Mouse (Mus musculus) liver, adult 2 months (tissue): ENCODE measurements around the gene Caskin1. TPM values are rescaled to one million over a fixed set of nuclear protein-coding genes. Genes with fewer than 3 reads are reported as not detected.
A peak's percentile ranks its signal among the peaks of the same experiment; 100 is the strongest.

Experiments
- DNase-seq: peaks from one replicate; pipeline ENCODE4 v3.0.0-alpha.2; 2011; ENCODE audit warnings: low read depth, low spot score; ENCODE audit errors: extremely low read depth
- H3K27ac ChIP-seq: fragments of 200-500 bp; replicated peaks from 2 replicates; pipeline ENCODE4 v1.5.1; 2012; ENCODE audit warnings: low read depth, mild to moderate bottlenecking, control low read depth, inconsistent platforms, low read length; ENCODE audit not compliant: insufficient read depth
- H3K27me3 ChIP-seq: fragments of 200-500 bp; 2 replicates; pipeline ENCODE4 v1.6.1; 2012; ENCODE audit warnings: mild to moderate bottlenecking, moderate library complexity, low read length, inconsistent platforms; ENCODE audit not compliant: control insufficient read depth, insufficient read depth
- H3K36me3 ChIP-seq: fragments of 200-500 bp; 2 replicates; pipeline ENCODE4 v1.6.1; 2012; ENCODE audit warnings: low read length, inconsistent platforms; ENCODE audit not compliant: control insufficient read depth, insufficient read depth
- H3K4me1 ChIP-seq: fragments of 200-500 bp; 2 replicates; pipeline ENCODE4 v1.6.1; 2011; ENCODE audit warnings: low read length; ENCODE audit not compliant: control insufficient read depth, insufficient read depth
- H3K4me3 ChIP-seq: fragments of 200-500 bp; 2 replicates; pipeline ENCODE4 v1.5.1; 2011; ENCODE audit warnings: low read depth, mild to moderate bottlenecking, control low read depth, low read length, moderate library complexity; ENCODE audit not compliant: insufficient read depth
- H3K79me2 ChIP-seq: fragments of 200-500 bp; 2 replicates; pipeline ENCODE4 v1.6.1; 2012; ENCODE audit warnings: inconsistent platforms, mild to moderate bottlenecking, low read length, moderate library complexity; ENCODE audit not compliant: control insufficient read depth, insufficient read depth
- H3K9ac ChIP-seq: fragments of 200-500 bp; 2 replicates; pipeline ENCODE4 v1.6.1; 2012; ENCODE audit warnings: low read depth, mild to moderate bottlenecking, control low read depth, inconsistent platforms, low read length
- CTCF ChIP-seq: fragments of 200-500 bp; IDR thresholded peaks from 2 replicates; pipeline ENCODE4 v1.5.1; 2011; ENCODE audit warnings: low read depth, low read length, control low read depth
- POLR2A ChIP-seq: fragments of 200-500 bp; IDR thresholded peaks from 2 replicates; pipeline ENCODE4 v1.6.1; 2011; ENCODE audit warnings: low read length, control low read depth; ENCODE audit not compliant: insufficient read depth; ENCODE audit errors: extremely low read depth
- WGBS: fragments of 180-500 bp; shearing (Covaris S2); methylation state at CpG from one replicate; pipeline ENCODE4 v1.1.7; 2018; 5-methylcytosine and 5-hydroxymethylcytosine counted together
- polyA plus RNA-seq: library from polyadenylated mRNA; depleted of rRNA; stranded (reverse); fragments of >200 nt; gene quantifications from 2 replicates; pipeline ENCODE4 v1.2.3, GENCODE M21; 2012
- total RNA-seq: library from RNA; depleted of rRNA; stranded (reverse); fragments of >200 nt; gene quantifications from 2 replicates; pipeline ENCODE4 v1.2.3, GENCODE M21; 2014

Caskin1 gene
- total and polyA plus RNA-seq, 2 experiments, result 0.18 TPM

GRCm38 (mm10) chr17:24475586-24475985, 12.8 kb upstream of the Caskin1 start:
- H3K27ac ChIP-seq, result no peak overlapping the region
- no peak overlapping the region for H3K9ac ChIP-seq
- 67% methylated on average over 6 of the region's 6 CpGs for WGBS
- peak; percentile 49 for DNase-seq
- TF ChIP-seq POLR2A (no peak), CTCF (no peak)
- no peak overlapping the region for H3K4me3 ChIP-seq
- peaks cover 7% of the 10 kb centered on the region for H3K79me2 ChIP-seq
- H3K36me3 ChIP-seq, result no peaks in the 10 kb centered on the region; the same call in 1 of the 2 replicates
- H3K4me1 ChIP-seq, result peaks cover 14% of the 10 kb centered on the region
- no peaks in the 10 kb centered on the region for H3K27me3 ChIP-seq

GRCm38 (mm10) chr17:24476022-24476776, 12.2 kb upstream of the Caskin1 start:
- Histone ChIP-seq H3K36me3 (no peaks in the 10 kb centered on the region; the same call in 1 of the 2 replicates), H3K4me3 (no peak overlapping the region), H3K79me2 (peaks cover under 1% of the 10 kb centered on the region; the same call in 1 of the 2 replicates), H3K9ac (no peak overlapping the region), H3K27me3 (no peaks in the 10 kb centered on the region), H3K4me1 (peaks cover 12% of the 10 kb centered on the region), H3K27ac (no peak overlapping the region)
- TF ChIP-seq POLR2A (no peak), CTCF (no peak)
- WGBS, result 81% methylated on average over 10 of the region's 10 CpGs
- no peak for DNase-seq

GRCm38 (mm10) chr17:24477053-24477984, 11.1 kb upstream of the Caskin1 start:
- Histone ChIP-seq H3K27me3 (no peaks in the 10 kb centered on the region), H3K9ac (no peak overlapping the region), H3K36me3 (no peaks in the 10 kb centered on the region; the same call in 1 of the 2 replicates), H3K4me1 (peaks cover 6% of the 10 kb centered on the region; the same call in 1 of the 2 replicates), H3K27ac (no peak overlapping the region), H3K4me3 (no peak overlapping the region), H3K79me2 (no peaks in the 10 kb centered on the region)
- TF ChIP-seq POLR2A, result no peak
- WGBS, result 93% methylated on average over 20 of the region's 20 CpGs
- no peak for DNase-seq

- Histone ChIP-seq H3K36me3 (no peaks in the 10 kb centered on the region; the same call in 1 of the 2 replicates), H3K27me3 (no peaks in the 10 kb centered on the region), H3K27ac (no peak overlapping the region), H3K9ac (no peak overlapping the region), H3K4me1 (peaks cover 6% of the 10 kb centered on the region; the same call in 1 of the 2 replicates), H3K79me2 (no peaks in the 10 kb centered on the region), H3K4me3 (peak overlapping the region; percentile 80; the same call in 1 of the 2 replicates)
- DNase-seq, result peak; percentile 72
- WGBS, result 26% methylated on average over 11 of the region's 11 CpGs
- no peak for TF ChIP-seq POLR2A
- peak; percentile 43 for TF ChIP-seq CTCF
These were observed 10.3 kb upstream of the Caskin1 start for GRCm38 (mm10) chr17:24477985-24478600.

GRCm38 (mm10) chr17:24478663-24479380, 9.6 kb upstream of the Caskin1 start, which contains the start of gene Mlst8:
Mlst8 (minus strand) TSS chr17:24479078.
- H3K36me3 ChIP-seq, result no peaks in the 10 kb centered on the region; the same call in 1 of the 2 replicates
- no peaks in the 10 kb centered on the region for H3K79me2 ChIP-seq
- peak within 1 kb of the TSS; percentile 80 for H3K4me3 ChIP-seq
- H3K27me3 ChIP-seq, result no peaks in the 10 kb centered on the region
- peak within 1 kb of the TSS; percentile 94 for H3K27ac ChIP-seq
- H3K9ac ChIP-seq, result peak within 1 kb of the TSS; percentile 92
- DNase-seq, result peak; percentile 83
- peak; percentile 90 for TF ChIP-seq CTCF
- peak; percentile 64 for TF ChIP-seq POLR2A
- under 1% methylated on average over 48 of the region's 48 CpGs for WGBS
- peaks cover 6% of the 10 kb centered on the region; the same call in 1 of the 2 replicates for H3K4me1 ChIP-seq
